Mouse (Mus musculus): Measurements from ENCODE around the gene Abl1. TPM values are rescaled to one million over a fixed set of nuclear protein-coding genes. Genes with fewer than 3 reads are reported as not detected.

Abl1 gene
- total RNA-seq, 2 experiments from 2014 or later: 43.1 to 45.7 TPM

DNA sequence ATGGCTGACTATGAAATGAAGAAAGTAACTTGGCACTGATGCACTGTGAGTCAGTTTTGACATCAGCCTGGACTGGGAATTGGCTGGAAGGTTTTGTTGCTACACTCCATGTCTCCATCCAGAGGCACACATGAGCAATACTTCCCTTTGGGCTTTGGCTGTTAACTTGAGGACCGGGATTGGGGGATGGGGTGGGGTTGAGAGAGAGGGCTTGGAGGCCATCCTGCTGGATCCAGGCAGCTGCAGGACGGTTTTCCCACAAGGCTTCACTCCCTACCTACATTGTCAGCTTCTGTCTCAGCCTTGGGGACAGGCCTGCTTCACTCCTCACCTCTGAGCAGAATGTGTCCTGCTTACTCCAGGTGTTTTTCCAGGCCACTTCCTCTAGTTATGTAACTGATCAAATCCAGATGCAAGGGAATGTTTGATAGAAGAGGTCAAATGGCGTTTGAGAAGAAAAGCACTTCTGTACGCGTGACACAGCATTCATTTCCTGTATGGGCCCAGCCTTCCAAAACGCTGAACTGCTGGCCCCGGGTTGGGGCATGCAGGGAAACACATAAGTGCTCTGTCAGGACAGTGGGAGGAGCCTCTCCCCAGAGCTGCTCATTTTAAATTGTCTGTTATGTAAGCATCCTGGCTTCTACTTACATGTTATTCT is 82.7 kb downstream of the Abl1 start:
- DNase-seq: peak; percentile 76 to 80
- intact Hi-C loops (cut with DNase I): no loop called here

DNA sequence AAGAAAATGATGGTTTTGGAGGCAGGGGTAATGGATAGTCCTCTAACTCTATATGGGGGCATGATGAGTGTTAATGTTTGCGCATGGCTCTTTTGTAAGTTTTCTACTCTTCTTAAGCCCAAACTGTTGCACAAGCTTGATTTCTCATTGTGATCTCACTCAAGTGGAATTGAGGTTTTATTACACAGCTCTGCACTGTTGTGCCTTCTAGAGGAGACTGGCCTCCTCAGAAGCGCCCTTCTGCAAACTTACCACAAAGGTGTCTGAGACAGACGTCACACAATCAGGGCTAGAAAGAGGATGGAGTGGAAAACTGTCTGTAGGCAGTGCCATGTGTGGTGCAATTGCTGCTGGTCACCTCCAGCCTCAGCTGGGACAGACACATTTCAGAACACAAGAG is 88.3 kb downstream of the Abl1 start:
- no peak for DNase-seq
- intact Hi-C loops (cut with DNase I): no loop called here

DNA sequence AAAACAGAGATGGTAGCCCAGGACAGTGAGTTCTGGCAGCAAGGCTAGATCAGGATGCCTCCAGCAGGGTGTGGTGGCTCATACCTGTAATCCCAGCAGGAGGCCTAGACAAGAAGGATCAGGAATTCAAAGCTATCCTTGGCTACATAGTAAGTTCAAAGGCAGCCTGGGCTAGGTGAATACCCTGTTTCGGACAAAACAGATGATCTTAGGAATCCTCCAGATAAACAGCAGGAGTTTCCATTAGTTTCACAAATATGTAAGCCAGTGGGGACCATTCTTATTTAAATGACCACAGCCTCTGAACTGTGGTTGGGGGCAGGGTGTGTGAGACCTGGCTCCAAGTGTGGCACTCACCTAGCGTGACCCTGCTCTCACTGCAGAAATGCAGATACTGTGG is 91.1 kb downstream of the Abl1 start:
- intact Hi-C loops (cut with DNase I): no loop called here
- DNase-seq: no peak

DNA sequence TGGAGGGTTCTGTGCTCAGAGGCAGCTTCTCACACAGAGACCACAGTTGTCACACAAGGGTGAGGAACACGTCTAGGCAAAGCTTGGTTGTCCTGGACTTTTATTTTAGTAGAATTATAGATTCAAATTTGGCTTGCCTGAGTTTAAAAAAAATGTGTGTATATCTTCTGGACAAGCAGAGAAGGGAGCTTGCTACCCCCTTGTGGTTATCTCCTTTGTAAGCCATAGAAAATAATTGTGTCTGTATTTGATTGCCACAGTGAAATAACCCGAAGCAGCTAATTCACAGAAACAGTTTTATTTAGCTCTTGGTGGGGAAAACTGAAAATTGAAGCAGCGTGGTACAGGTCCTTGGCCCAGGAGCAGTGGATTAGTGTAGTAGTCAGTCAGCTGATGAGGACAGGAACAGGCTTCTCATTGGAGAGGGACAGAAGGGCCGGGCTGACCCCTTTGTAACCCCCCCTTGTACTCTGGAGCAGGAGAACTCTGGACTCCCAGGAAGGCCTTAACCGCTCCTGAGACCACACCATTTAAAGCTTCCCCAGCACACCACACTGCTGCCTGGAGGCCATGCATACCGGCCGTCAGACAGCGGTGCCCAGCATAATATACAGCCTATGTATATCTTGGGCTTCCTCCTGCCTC is 94.9 kb downstream of the Abl1 start:
- DNase-seq: no peak
- intact Hi-C loops (cut with DNase I): no loop called here

DNA sequence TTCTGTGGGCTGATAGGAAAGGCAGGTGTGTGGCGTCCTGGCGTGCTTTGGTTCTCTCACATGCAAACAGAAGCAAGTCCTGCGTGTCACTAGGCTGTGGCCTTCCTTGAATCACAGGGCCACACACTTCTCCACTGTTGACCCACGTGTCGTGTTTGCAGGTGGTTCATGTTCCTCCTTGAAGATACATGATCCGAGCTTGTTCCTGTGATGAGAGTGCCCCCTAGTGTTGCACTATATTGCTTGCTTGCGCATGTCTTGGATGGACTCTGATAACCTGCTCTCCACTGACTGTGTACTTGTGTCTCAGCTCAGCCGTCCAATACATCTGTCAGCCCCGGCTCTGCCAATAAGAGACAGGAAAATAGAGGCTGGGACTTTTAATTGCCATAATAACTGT is 96.9 kb downstream of the Abl1 start:
- peak; percentile 73 to 84 for DNase-seq
- intact Hi-C loops (cut with DNase I): loop anchor here (1.0 to 5.0 kb wide), 3 partner anchors 62 to 102 kb away; partner anchors contain the start of gene Fibcd1

DNA sequence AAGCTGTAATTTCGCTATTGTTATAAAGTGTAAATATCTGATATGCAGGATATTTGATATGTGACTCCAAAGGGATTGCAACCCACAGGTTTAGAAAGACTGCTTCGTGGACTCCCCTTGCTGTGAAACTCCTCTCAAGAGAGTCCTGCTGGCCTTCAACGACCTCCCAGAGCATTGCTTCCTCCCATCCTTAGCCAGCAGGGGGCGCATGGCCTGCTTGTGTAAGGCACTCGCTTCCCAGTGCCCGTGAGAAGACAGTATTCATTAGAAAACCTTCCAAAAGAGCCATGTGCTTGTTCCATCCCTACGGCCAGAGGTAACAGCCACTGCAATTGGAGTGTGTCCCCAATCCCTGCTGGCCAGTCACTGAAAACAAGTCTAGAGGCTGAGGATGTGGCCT is 98.9 kb downstream of the Abl1 start:
- intact Hi-C loops (cut with DNase I): loop anchor here (2.0 to 5.0 kb wide), 2 partner anchors 60 to 128 kb away; partner anchors contain the start of gene Fibcd1
- DNase-seq: peak; percentile 83 to 89

DNA sequence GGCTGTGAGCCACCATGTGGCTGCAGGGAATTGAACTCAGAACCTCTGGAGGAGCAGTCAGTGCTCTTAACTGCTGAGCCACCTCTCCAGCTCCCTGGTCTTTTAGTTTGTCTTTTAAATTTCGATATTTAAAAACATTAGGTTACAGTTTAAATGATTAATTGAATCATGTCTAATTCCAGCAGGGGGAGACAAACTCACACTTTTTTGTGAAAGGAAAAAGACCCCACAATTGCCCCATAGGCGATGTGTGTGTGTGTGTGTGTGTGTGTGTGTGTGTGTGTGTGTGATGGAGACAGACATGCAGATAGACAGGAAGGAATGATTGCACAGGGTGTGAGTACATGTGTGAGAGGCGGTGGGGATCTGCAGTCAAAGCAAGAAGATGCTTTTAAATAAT is 100.1 kb downstream of the Abl1 start:
- DNase-seq: no peak
- intact Hi-C loops (cut with DNase I): loop anchor here (5.0 kb wide), 1 partner anchor 59 kb away; the partner anchor contains the start of gene Fibcd1

DNA sequence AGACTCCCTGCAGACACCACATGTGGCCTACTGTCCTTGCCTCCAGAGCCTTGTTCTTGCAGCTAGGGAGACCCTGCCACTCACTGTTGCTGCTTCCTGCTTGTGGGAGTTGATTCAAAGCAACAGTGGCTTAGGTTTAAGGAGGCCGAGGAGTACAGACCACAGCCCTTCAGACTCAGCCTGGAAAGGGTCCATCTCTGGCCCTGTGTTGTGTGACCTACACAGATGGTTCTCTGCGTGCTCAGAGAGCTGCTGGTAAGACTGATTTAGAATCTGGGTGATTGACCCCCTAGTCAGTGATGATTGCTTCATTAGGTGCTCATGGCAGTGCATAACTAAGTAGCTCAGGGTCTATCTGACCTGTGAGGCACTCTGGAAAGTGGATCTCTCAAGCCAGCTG is 101.0 kb downstream of the Abl1 start:
- intact Hi-C loops (cut with DNase I): loop anchor here (5.0 kb wide), 1 partner anchor 58 kb away; the partner anchor contains the start of gene Fibcd1
- no peak for DNase-seq

DNA sequence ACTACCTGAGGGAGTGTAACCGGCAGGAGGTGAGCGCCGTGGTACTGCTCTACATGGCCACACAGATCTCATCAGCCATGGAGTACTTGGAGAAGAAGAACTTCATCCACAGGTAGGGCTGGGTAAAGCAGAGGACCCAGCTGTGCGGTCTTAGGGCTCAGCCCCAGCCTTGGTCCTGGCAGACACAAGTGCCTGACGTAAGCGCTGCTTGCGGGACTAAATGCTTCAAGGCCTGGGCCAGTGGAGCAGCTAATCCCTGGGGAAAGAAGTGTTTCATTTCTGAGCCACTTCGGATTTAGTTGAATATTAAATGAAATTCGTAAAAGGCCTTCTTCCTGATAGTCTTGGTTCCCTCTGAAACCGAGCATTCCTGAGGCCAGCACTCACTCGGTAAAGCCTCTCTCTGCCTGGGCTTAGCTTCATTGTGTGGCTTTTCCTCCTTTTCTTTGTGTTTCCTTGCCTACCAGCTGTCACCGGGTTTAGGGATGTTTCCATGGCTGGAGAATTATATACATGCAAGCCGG is 102.6 kb downstream of the Abl1 start:
- DNase-seq: no peak
- intact Hi-C loops (cut with DNase I): loop anchor here (10.0 kb wide), 1 partner anchor 306 kb away; no protein-coding TSS in a partner anchor

DNA sequence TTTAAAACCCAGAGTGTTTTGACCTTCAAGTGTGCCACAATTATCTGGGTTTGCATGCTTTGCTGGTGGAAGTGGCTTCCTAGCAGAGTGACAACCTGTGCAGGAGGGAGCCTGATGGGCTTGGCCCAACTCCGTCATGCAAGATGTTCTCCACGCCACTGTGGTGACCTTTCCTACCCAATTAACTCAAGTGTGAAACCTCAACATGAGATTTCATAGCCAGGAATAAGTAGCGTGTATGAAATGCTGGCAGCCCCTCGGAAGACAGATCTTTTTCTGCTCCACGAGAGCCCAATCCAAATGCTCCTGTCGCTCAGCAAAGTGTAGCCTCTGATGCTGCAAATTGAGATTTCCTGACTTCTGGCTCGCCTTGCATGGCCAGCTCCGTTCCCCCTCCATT is 103.1 kb downstream of the Abl1 start:
- DNase-seq: no peak
- intact Hi-C loops (cut with DNase I): loop anchor here (10.0 kb wide), 1 partner anchor 306 kb away; no protein-coding TSS in a partner anchor

DNA sequence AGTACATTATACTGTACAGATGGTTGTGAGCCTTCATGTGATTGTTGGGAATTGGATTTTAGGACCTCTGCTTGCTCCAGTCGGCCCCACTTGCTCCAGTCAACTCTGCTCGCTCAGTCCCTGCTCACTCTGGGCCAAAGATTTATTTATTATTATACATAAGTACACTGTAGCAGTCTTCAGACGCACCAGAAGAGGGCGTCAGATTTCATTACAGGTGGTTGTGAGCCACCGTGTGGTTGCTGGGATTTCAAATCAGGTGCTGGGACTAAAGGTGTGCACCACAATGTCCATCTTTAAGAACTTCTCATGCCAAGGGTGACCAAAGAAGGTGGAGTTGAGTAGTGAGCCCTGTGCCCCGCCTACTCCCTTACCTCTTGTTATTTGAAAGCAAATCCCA is 104.4 kb downstream of the Abl1 start:
- DNase-seq: no peak
- intact Hi-C loops (cut with DNase I): loop anchor here (10.0 kb wide), 1 partner anchor 308 kb away; no protein-coding TSS in a partner anchor

DNA sequence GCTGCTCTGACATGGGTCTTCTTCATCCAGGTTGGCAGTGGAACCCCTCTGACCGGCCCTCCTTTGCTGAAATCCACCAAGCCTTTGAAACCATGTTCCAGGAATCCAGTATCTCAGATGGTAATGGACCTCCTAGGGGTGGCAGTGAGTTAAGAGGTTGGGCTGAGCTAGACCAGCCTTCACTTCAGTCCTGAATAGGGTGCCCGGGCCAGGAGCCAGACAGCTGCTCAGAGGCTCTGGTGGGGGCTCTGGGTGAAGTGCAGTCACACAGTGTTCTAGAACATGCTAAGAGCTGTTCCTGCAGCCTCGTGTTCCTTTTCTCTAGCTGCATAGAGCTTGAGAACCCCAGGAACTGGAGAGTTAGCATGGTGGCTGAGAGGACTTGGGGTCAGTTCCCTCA is 108.8 kb downstream of the Abl1 start:
- intact Hi-C loops (cut with DNase I): loop anchor here (10.0 kb wide), 1 partner anchor 312 kb away; no protein-coding TSS in a partner anchor
- DNase-seq: no peak

DNA sequence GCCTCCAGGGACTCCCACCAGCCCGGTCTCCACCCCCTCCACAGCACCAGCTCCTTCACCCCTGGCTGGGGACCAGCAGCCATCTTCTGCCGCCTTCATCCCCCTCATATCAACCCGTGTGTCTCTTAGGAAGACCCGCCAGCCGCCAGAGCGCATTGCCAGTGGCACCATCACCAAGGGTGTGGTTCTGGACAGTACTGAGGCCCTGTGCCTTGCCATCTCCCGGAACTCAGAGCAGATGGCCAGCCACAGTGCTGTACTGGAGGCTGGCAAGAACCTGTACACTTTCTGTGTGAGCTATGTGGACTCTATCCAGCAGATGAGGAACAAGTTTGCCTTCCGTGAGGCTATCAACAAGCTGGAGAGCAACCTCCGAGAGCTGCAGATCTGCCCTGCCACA is 113.2 kb downstream of the Abl1 start:
- intact Hi-C loops (cut with DNase I): no loop called here

DNA sequence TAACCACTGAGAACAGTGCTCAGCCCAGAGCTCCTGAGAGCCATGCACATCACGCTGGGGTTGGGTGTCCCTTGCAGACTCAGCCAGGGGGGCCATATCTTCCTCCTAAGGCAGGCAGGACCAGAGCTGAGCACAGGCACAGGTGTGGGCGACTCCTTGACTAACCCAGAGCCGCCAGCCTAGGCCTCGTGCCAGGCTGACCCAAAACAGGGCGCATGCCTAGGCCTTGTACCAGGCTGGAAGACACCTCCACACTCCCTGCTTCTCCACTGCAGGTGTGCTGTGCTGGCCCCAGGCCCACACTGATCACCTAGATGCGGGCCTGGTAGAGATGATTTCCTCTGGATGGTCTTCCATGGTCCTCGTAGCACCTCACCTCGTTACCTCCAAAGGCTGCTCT is 114.6 kb downstream of the Abl1 start:
- intact Hi-C loops (cut with DNase I): no loop called here
- no peak for DNase-seq

More for the DNA sequence above, 113.2 kb downstream of the Abl1 start:
- DNase-seq: no peak

DNA sequence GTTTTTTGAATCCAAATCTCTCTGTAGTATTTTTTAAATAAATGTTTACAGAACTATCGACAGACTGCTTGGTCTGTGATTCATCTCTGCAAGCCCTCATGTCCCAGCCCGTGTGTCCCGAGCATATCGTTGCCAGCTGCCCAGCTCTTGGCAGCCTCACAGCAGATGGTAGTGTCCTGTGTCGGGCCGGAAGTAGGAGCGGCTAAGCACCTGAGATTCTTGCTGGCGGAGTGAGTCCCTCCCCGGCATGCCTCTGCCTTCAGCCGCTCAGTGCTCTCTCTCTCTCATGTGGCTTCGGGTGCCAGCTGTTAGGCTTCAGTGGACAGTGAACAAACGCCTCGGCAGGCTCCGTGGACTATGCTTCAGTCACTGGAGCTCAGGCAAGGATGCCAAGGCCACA is 115.3 kb downstream of the Abl1 start:
- no peak for DNase-seq
- intact Hi-C loops (cut with DNase I): no loop called here

DNA sequence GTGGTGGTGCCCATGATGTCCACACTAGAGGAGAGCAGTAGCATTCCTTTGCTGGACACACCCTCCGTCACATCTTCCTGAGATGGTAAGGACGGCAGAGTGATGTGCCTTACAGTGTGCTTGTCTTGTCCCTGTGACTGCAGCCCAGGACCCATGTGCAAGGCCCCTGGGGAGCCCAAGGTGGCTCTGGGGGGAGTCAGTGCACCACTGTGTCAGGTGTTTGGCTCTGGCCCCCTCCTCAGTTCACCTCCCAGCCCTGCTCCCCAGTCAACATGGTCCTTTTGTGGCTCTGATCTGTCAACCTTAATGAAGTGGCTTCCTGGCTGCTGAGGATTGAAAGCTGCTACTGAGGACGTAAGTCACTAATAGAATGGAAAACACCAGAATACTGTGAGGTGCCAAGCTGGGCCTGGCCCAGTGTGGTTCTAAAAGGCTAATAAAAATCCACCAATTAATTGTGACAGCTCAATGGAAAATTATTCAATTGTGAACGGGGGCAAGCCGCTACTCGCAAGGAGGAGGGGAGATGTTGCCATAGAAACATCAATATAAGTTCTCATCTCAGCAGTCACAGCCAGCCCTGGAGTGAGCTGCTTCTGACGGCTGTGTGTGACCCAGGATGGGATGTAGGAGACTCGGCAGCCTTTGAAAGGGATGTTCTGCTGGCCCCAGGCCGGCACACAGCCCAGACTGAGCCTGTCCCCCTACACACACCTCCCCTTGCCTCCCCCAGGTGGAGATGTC is 118.6 kb downstream of the Abl1 start:
- DNase-seq: no peak
- intact Hi-C loops (cut with DNase I): no loop called here

DNA sequence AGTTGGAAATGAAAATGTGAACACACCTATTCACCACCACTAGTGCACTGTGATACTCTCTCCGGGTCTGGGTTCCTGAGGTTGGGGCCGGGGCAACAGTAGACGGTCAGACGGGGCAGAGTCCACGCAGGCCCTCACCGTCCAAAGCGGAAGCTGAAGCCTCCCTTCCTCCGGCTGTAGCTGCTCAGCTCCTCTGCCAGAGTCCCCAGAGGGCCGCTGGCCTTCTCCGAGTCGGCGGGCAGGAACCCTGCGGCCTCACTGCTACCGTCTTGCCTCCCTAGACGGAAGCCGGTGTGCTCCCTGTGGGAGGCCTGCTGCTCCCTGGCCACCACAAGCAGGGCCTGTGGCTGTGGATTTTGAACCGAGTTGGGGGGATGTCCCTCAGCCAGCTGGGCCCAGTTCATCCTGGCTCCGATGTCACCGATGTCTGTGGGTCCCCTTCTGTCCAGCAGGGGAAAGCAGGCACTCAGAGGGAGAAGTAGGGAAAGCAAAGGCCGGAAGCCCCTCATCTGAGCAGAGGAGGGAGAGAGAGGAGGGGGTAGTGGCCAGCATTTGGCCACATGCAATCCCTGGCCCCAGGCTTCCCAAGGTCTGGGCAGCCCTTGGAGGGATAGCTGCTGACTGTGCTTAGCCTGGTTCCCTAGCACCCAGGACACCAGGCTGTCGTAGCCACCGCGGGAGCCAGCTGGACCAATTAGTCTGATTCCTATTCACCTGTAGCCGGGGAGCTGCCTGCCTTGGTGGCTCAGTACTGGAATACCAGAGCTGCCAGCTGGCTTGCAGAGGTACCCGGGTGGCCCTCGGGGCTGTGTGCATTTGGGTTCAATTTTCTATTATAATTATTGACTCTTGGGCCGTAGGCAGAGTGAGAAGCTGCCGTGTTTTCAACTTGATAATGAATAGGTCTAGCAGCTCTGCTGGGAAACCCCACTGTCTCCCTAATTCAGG is 120.5 kb downstream of the Abl1 start:
- intact Hi-C loops (cut with DNase I): no loop called here
- DNase-seq: peak; percentile 38 to 52

DNA sequence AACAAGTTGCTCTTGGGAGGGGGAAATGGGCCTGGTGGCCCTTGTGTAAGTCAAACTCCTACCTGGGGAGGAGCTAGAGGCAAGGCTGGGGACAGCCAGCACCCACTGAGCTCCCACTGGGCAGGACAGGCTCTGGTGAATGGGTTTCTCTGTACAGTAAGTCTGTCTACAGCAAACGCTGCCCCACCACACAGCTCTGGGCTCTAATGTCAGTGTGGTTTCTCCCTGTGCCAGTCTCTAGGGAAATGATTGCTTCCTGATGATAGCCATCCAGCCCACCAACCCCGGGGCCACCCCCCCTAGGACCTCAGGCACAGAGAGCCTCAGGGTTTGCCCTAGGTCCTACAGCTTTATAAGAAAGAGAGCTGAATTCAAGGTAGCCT is 121.2 kb downstream of the Abl1 start:
- DNase-seq: no peak
- intact Hi-C loops (cut with DNase I): no loop called here

DNA sequence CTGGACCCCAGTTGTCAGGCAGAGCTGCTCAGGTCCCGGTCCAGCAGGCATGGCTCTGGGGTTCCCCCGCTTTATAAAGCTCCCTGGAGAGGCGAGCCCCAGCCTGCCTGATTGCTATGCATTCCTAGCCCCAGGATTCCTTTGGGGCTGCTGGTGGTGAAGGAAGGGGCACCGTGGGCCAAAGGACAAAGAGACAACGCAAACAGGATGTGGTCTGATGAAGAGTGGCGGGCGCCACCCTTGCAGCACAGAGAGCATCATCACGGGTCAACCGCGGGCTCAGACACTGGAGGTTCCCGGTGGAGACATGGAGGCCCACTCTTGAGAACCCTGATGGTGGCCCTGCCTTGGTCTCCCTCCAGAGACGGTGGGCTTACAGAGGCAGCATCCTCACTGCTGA is 122.3 kb downstream of the Abl1 start, which contains the start of gene Qrfp:
Qrfp (minus strand) TSS at position 137 of the 400 bp plus-strand sequence.
- intact Hi-C loops (cut with DNase I): no loop called here
- DNase-seq: no peak

Measured in heart, postnatal 14 days (tissue).